Mouse (Mus musculus) embryo, embryonic 9.5 days (tissue): ENCODE measurements around the gene Snhg11.
"Not testable (repeated sequence)": the region's sequence is repeated elsewhere in the genome, so short reads cannot be mapped to it uniquely, and the experiment has no call there.

Experiments used
- DNase-seq: peaks from one replicate; pipeline ENCODE4 v3.0.0-alpha.2; 2017; ENCODE audit errors: extremely low spot score

Gene Snhg11

DNA sequence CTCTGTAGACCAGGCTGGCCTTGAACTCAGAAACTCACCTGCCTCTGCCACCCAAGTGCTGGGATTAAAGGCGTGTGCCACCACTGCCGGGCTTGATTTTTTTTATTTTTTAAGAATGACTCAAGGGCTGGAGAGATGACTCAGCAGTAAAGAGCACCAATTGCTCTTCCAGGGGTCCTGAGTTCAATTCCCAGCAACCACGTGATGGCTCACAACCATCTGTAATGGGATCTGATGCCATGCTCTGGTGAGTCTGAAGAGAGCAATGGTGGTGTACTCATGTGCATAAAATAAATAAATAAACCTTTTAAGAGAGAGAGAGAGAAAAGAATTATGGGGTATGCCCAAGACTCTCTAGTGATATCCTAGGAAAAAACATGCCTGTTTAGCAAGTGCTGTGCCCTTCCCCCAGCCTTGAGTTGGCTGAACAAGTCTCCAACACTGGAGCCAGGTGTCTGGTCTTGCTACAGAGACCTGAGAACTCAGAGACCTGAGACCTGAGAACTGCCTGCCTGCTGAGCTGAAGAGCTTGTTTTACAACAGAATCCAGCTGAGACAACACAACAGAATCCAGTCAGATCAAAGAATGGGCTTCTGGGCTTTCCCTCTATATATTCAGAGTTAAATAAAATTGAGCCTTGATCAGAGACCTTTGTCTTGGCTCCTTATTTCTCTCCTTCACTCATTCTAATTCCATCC is 5.8 kb upstream of the Snhg11 start:
- DNase-seq: no peak

DNA sequence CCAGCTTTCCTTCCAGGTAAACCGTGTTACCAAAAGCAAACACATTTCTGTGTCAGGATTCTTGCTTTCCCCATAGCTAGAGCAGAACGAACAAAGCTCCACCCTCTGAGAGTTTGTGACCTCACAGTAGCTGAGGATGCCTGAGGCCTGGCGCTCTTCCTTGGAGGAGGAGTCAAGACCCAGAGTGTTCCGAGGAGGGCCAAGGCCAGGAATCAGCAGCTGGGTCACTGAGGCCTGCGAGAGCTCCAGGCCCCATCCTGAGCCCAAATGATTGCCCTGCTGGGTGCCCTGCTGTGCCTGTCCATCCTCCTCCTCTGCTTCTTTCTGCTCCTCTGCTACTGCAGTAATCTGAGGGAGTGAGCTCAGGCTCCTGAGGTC is 5.3 kb upstream of the Snhg11 start:
- DNase-seq: no peak

DNA sequence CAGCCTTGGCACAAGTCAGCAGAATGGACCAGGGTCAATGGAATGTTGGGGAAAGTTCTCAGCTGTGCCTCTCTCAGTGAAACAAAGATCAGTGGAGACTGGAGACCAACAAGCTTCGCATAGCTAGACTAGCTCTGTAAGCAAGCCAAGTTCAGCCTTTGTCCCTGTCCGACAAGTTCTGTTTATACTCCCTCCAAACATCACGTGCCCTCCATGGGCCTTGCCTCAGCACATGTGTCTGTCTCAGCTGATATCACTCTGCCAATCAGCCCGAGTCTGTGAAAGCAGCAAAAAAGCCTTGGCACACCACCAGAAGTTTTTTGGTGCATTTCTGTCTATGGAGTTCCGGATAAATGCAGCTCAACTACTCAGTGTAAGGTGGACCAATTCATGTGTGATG is 2.4 kb upstream of the Snhg11 start:
- DNase-seq: no peak

DNA sequence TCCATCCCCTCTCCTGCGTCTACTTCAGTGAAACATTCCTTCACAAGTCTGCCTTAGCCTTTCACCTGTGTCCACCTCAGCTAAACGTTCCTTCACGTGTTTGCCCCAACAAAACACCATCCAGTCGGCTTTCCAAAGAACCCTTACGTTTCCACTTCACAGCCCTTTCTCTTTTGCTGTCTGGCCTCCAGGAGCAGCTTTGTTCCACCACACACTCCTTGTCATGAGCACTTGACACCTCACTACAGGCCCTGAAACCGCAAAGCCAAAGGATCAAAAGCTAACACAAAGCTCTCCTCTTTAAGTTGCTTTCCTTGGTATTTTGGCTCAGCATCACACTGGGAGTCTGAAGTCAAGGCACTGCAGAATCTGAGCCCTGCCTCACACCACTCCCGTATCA is 1.9 kb upstream of the Snhg11 start:
- DNase-seq: no peak

DNA sequence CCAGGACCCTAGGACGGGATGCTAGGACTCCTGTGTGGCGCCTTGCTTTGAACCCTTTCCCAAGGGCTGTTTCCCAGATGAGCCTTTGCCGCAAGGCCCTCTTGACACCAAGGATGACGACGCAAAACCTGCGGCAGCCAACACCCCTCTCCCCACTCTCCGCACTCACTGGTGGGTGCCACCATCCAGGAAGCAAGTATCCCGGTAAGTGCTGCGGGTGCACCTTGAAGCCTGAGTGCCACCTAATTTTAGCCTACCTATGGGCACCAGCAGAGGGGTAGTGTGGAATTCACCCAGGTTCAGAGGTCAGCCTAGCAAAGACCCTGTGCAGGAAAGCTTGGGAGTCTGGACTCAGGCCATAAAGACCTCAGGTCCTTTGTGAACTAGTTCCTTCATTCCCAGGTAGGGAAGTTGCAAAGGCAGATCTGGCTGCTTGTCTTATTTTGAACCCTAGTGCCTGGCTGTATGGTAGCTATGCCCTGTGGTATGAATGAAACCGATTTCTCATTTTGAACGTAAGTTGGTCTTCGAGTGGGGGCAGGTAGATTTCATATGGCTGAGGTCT is 767 bp downstream of the Snhg11 start:
- DNase-seq: no peak

DNA sequence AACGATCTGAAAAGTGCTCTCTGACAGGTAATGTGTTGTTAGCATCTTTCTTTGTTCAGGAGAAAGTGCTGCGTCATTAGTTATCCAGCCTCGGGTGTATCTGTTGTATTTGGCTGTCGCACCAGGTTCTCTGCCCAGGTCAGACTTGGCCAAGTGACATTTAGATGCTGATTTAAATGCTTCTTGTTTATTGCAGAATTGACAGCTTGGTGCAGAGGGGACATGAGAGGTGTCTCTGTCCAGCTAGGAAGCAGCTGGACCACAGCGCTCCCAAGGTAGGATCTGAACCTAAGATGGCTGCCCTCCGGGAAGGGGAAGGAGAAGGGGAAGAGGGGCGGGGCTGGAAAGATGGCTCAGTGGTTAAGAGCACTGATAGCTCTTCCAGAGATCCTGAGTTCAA is 1.4 kb downstream of the Snhg11 start:
- no peak for DNase-seq

DNA sequence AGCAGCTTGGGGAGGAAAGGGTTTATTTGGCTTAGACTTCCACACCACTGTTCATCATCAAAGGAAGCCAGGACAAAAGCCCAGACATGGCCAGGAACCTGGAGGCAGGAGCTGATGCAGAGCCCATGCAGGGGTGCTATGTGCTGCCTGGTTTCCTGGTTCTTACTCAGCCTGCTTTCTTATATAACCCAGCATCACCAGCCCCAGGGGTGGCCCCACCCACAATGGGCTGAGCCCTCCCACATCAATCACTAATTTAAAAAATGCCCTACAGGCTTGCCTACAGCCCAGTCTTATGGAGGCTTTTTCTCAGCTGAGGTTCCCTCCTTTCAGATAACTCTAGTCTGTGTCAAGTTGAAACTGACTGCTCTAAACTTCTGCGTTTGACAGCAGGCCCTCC is 2.4 kb downstream of the Snhg11 start:
- DNase-seq: no peak

DNA sequence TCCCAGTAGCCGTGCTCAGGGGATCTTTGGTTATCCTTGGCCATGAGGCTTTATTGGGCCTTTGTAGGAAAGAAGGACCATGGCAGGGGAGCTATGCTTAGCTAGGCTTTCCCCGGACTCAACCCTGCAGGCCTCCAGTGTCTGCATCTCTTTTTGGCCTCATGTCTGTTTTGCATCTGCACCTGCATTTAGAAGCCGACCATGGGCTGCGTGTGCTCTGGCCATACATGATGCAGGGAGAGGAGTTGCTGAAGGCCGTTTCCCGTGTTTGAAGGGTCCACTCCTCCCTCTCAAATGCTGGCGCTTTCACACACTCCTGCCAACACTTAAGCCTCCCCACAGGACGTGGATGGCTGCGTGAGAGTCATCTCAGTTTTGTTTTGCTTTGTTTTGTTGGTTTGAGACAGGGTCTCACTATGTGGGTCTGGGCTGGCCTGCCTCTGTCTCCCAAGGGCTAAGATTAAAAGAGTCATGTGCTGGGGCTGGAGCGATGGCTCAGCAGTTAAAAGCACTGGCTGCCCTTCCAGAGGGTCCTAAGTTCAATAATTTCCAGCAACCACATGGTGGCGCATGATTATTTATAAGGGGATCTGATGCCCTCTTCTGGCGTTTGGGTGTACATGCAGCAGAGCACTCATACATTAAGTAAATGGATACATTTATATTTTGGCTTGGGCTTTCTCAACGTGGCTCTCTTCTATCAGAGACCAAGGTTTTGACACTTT is 4.1 kb downstream of the Snhg11 start:
- DNase-seq: peak; percentile 71

DNA sequence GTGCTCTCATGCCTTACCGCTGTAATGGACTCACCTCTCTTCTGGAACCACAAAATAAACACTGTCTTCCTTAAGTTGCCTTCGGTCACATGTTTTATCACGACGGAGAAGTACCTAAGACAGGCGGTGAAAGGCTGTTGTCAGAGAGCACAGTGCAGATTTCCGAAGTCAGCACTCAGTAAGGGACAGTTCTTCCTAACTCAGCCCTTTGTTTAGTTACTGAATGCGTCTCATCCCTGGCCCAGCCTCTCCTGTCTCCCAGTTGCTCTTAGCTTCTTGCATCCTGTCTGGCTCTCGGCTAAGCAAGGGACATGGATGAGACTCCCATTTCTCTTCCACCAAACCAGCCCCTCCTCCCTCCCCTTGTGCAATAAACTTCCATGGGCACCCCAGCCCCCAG is 10.6 kb downstream of the Snhg11 start:
- no peak for DNase-seq

DNA sequence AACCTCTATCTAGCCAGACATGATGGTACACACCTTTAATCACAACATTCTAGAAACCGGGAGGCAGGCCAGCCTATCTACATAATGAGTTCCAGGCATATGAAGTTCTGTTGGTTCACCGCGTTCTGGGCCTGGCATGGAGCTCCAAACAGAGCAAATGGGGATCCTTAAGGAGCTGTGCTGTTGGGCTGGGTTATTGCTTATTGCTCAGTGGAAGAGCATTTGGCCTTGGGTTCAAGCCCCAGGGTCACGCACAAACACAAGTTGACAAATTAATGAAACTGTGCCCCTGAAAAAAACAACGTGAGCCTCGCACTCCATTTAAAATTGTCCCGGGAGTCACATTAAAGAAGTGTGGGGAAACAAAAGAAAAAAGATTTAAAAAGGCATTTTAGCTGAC is 14.0 kb downstream of the Snhg11 start:
- DNase-seq: no peak

DNA sequence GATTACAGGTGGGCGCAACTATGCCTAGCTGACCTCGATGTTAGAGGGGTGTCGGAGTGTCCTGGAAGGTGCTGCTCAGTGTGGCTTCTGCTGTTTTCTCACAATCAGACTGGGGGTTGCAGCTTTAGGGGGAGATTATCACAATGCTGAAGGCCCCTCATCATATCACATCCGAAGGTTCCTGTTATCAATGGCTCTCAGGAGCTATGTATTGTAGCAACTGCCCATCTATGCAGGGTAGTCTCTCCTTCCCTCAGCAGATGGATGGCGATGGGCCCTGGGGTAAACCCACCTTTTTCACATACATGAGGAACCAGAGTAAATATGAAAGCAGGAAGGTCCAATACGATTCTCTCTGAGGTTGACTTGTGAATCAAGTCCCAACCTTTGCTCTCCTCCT is 20.9 kb downstream of the Snhg11 start:
- no peak for DNase-seq

DNA sequence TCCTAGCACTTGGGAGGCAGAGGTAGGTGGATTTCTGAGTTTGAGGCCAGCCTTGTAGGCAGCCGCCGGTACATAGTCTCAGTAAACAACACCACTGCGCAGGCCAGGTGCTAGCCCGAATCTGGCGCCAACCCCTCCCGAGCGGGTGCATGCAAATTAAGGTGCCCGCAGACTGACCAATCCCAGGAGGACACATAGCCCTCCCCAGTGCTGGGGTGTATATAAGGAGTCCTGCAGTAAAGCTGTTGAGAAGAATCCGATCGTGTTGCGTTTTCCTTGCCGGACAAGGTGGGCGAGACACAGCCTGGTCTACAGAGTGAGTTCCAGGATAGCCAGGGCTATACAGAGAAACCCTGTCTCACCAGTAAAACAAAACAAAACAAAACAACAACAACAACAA is 21.7 kb downstream of the Snhg11 start:
- DNase-seq: not testable (repeated sequence)

DNA sequence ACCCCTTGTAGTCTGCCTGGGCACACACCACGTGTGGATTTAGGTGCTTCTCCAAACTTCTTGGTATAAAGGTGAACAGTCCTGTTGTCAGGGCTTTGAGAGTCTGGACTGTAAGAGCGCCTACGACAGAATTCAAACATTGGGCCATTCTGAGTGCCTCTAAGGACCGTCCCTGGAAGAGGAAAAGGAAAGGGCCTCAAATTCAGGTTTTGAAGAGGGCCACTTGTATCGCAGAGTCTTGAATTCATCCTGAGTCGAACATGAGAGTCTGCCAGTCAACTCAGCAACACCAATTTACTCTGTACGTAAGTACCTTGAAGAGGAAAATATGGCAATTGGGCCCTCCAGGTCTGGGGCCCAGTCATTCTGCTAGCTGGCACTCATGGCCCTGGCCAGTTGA is 27.5 kb downstream of the Snhg11 start:
- no peak for DNase-seq

DNA sequence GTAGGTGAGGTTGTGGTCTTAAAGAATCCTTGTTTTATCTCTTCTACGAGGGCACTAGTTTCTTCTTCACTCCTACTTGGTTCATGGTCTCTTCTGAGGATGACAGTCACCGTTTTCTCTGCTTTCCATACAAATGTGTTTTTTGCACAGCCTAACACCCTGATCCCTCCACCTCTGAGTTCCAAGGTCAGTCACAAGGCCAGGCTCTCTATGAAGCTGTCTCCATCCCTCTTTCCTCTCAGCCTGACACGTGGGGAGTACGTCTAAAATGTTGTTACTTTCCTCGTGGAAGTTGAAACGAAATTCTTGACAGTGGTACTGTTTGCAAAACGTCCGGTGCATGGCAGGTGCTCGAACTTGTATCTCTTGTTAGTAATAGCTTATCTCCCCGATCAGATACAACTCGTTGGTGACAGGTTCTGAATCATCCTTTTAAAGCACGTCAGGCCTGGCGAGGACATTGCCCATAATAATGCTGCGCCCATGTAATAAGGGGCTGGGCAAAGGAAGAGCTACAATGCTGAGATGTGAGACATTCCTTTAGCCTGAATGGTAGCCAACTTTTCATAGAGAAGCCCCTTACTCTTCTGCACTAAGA is 33.7 kb downstream of the Snhg11 start:
- DNase-seq: no peak

DNA sequence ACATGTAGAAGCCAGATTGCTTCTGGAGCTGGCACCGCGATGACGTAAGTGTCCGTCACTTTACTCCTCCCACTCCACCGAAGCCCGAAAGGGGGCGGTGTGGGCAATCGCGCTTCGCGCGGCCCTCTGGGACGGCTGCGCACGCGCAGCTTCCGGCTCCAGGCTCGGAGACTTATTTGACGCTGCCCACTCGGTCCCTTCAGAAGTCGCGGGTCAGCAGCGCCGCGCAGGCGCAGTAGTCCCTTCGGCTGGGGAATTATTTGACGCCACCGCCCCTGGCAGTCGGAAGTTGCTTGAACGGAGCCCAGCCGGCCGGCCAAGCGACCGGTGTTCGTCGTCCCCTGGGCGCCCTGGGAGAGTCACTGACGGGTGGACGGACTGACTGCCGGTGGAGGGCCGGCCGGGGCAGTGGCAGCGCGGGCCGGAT is 34.2 kb downstream of the Snhg11 start, which contains the start of gene Ralgapb:
TSS of gene Ralgapb (plus strand) at position 254 of the 427 bp plus-strand sequence.
- peak; percentile 98 for DNase-seq

DNA sequence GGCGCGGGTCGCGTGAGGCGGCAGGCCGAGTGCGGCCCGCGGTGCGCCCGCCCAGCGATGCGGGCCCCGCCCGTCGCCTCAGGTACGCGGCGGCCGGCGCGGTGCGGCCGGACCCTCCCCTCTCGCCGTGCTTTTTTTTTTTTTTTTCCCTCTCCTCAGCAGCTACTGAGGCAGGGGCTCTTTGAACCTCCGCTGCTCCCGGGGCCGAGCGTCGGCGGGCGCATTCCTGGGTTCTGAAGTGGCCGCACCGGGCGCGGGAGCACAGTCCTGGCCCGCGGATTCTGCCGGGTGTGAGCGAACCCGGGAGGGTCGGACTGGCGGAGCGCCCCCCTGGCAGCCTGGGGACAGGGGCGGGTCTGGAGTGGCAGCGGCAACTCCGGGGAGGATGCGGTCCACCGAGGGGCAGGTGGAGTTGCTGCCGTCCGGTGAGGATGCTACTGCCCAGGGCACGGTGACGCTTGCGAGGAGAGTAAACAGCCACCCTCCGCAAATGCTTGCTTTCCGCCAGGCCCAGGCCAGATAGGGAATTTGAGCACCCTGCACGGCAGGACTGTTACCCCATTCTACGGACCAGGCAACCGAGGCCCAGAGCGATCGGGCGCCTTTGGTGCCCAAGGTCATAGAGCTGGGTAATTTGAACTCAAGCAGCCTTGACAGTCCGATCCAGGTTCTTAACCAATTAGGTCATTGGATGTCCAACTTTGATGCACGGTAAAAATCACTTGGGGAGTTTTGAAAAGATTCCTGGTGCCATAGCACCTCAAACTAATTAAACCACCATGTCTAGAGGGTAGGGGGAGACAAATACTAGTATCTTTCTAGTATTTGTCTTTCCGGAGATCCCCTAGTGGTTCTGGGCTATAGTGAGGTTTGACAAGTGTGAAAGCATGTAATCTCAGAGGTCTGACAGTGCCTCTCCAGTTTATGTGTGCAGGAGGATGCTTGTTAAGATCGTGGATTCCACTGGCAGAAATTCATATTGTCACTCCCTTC is 34.9 kb downstream of the Snhg11 start:
- peak; percentile 35 for DNase-seq

DNA sequence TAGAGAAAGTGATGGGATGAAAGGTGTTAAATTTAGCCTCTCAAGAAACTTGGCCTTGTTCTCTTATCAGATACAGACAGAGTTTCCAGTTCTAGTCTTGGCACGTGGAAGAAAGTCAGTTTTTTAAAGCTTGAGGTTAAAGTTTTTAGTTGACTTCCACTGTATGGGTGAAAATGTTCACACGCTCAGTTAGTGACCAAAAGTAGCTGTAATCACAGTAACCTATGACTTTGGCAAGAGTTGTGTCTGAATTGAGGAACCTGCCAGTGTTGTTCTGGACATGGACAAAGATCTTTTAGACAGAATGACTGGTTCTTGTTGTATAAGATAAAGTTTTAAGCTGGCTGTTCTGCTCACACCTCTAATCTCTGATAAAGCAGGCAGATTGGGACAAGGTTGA is 37.8 kb downstream of the Snhg11 start:
- no peak for DNase-seq

DNA sequence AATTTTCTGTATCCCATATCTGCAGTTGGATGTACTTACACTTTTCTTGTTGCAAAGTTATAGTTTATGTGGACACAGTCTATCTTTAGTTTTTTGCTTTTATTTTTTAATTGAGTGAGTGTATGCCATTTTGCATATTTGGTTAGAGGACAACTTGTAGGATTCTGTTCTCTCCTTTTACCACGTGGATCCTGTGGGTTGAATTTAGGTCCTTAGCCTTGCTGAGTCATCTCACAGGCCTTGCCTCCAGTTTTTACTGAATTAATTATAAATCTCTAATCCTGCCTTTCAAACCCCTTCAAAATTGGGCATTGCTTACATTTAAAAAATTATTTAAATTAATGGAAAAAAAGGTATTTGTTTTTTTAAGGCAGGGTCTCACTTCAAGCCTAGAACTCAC is 40.4 kb downstream of the Snhg11 start:
- DNase-seq: no peak

DNA sequence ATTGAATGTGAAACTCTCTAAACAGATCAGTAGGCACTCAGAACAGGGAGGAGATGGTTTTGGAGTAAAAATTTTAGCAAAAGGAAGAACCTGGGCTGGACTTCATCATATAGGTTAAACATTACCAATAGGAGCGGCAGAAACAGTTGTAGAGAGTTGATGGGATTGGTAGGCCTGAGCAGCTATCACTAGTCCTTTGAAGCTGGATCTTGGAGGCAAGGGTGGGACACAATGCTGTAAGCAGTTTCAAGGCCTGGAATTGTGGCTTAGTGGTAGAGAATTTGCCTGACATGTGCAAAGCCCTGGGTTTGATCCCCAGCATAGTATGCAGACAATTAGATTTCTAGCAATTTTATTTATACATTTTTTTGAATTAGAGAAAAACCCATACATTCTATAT is 43.2 kb downstream of the Snhg11 start:
- no peak for DNase-seq
